Comparison of ENCODE assay signal across 19 mouse cellular contexts in the genomic region with DNA sequence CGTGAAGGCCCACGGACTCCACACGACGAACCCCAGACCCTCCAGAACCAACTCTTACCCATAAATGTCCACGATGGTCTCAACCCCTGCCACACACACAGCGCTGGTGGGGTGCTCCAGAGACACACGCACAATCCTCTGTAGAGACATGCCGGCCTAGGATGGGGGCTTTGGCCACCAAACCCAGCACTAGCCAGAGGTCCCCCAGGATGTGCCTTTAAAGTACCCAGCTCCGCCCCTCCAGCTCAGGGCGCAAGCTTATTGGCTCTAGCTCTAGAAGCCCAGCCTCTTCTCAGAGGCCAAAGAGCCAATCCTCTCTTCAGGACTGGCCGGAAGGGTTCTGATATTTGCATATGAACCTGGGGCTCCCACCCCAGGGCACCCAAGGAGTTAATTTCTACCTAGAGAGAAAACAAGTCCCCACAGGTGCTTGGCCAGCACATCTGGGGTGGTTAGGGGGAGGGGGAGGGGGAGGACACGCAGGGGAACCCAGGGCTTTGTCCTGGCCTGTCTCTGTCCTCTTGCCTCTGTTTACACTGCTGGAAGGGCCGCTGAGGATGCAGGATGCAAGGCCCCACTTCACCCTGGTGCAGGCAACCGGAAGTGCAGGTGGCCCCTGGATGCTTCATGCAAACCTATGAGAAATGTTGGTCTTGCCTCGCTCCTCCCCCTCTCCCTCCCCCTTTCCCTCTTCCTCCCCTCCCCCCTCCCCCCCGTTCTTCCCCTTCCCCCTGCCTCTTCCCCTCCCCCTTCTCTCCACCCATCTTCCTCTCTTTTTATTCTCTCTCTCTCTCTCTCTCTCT. TPM values are rescaled to one million over a fixed set of nuclear protein-coding genes. Genes with fewer than 3 reads are reported as not detected.
DNase-seq lines count a peak whose midpoint lies in the region; ATAC-seq and TF ChIP-seq lines count a peak whose summit lies in the region.
"Had no signal": no experiment of that assay in that cellular context is flagged by ENCODE, and none has a peak within 500 bp of the region (broad histone marks: within the 10 kb centered on the region; RNA-seq: fewer than 3 reads in every experiment).

A gene (minus strand): TSS at position 191 of the 803 bp plus-strand sequence.

- no peak within 1 kb of the TSS for H3K4me3 ChIP-seq in liver, embryonic 14.5 days (ENCODE audit: insufficient read depth in 1 of 2, low read depth in 2 of 2, low read length in 2 of 2)
- H3K4me3 ChIP-seq in midbrain, embryonic 14.5 days (replicated peaks; ENCODE audit: low read depth, low read length): no peak within 1 kb of the TSS
- no peak within 1 kb of the TSS for H3K4me3 ChIP-seq in hindbrain, embryonic 11.5 days (ENCODE audit: low read depth, low read length)
- H3K4me3 ChIP-seq: erythroblast, embryonic 14.5 days; hindbrain, embryonic 12.5 days; neural tube, embryonic 15.5 days had no signal

- H3K27ac ChIP-seq in liver, embryonic 14.5 days: no peak within 1 kb of the TSS
- H3K27ac ChIP-seq in midbrain, embryonic 14.5 days (replicated peaks; ENCODE audit: low read depth, low read length): no peak within 1 kb of the TSS
- H3K27ac ChIP-seq in hindbrain, embryonic 11.5 days (ENCODE audit: low read depth, low read length): no peak within 1 kb of the TSS
- H3K27ac ChIP-seq: hindbrain, embryonic 12.5 days; neural tube, embryonic 15.5 days had no signal

- no peaks in the 10 kb centered on the region for H3K9me3 ChIP-seq in liver, embryonic 14.5 days (ENCODE audit: control insufficient read depth, low read length)
- no peaks in the 10 kb centered on the region for H3K9me3 ChIP-seq in midbrain, embryonic 14.5 days (ENCODE audit: control insufficient read depth, low read length)
- H3K9me3 ChIP-seq in hindbrain, embryonic 11.5 days (ENCODE audit: control insufficient read depth, low read length): no peaks in the 10 kb centered on the region
- H3K9me3 ChIP-seq: hindbrain, embryonic 12.5 days; neural tube, embryonic 15.5 days had no signal

- TF ChIP-seq EP300 in liver, embryonic 14.5 days (IDR thresholded peaks at IDR 0.05; ENCODE audit: low read depth): no peak

- no peaks in the 10 kb centered on the region for H3K36me3 ChIP-seq in liver, embryonic 14.5 days (replicated peaks; ENCODE audit: control insufficient read depth, insufficient read depth, low read depth)
- H3K36me3 ChIP-seq in midbrain, embryonic 14.5 days (ENCODE audit: control insufficient read depth, insufficient read depth, low read length): no peaks in the 10 kb centered on the region
- H3K36me3 ChIP-seq in hindbrain, embryonic 11.5 days (ENCODE audit: control insufficient read depth, insufficient read depth, low read length): no peaks in the 10 kb centered on the region
- H3K36me3 ChIP-seq: hindbrain, embryonic 12.5 days; neural tube, embryonic 15.5 days had no signal

- no peak within 1 kb of the TSS for H3K9ac ChIP-seq in liver, embryonic 14.5 days (replicated peaks)
- no peak within 1 kb of the TSS for H3K9ac ChIP-seq in midbrain, embryonic 14.5 days (replicated peaks; ENCODE audit: low read length)
- H3K9ac ChIP-seq in hindbrain, embryonic 11.5 days (ENCODE audit: low read depth, low read length): no peak within 1 kb of the TSS
- H3K9ac ChIP-seq: hindbrain, embryonic 12.5 days; neural tube, embryonic 15.5 days had no signal

- no peak for ATAC-seq in CD4-positive, CD25-positive, alpha-beta regulatory T cell, adult 4 months
- ATAC-seq in liver, embryonic 14.5 days (ENCODE audit: insufficient read depth): peak; percentile 36; the same call in 1 of the 2 replicates
- ATAC-seq in midbrain, embryonic 14.5 days (ENCODE audit: low FRiP score, low TSS enrichment): no peak
- ATAC-seq in hindbrain, embryonic 11.5 days (ENCODE audit: low FRiP score): no peak
- ATAC-seq: intestine, postnatal 0 days; midbrain, embryonic 16.5 days had no signal

- TF ChIP-seq CTCF in liver, embryonic 14.5 days (IDR thresholded peaks at IDR 0.05; ENCODE audit: low read depth): 0 out of 2 replicates have a peak, but pooled peaks have one; percentile 10

- H3K4me2 ChIP-seq in liver, embryonic 14.5 days (ENCODE audit: low read depth): no peak within 1 kb of the TSS
- no peak within 1 kb of the TSS for H3K4me2 ChIP-seq in midbrain, embryonic 14.5 days (ENCODE audit: low read length)
- H3K4me2 ChIP-seq in hindbrain, embryonic 11.5 days (replicated peaks; ENCODE audit: low read depth, low read length): no peak within 1 kb of the TSS
- H3K4me2 ChIP-seq: hindbrain, embryonic 12.5 days; neural tube, embryonic 15.5 days had no signal

- H3K4me1 ChIP-seq in liver, embryonic 14.5 days (replicated peaks; ENCODE audit: control insufficient read depth in 2 of 2, insufficient read depth in 2 of 2, low read length in 1 of 2): peaks cover 18 to 32% of the 10 kb centered on the region in 2 experiments
- 0 out of 2 replicates have a peak, but pooled peaks cover 5% of the 10 kb centered on the region for H3K4me1 ChIP-seq in midbrain, embryonic 14.5 days (ENCODE audit: control insufficient read depth, insufficient read depth, low read length)
- no peaks in the 10 kb centered on the region; the same call in 1 of the 2 replicates for H3K4me1 ChIP-seq in hindbrain, embryonic 11.5 days (replicated peaks; ENCODE audit: control insufficient read depth, insufficient read depth, low read length)

- H3K27me3 ChIP-seq in liver, embryonic 14.5 days (ENCODE audit: control insufficient read depth, insufficient read depth, low read length): no peaks in the 10 kb centered on the region
- no peaks in the 10 kb centered on the region for H3K27me3 ChIP-seq in midbrain, embryonic 14.5 days (ENCODE audit: control insufficient read depth, insufficient read depth, low read length)
- no peaks in the 10 kb centered on the region for H3K27me3 ChIP-seq in hindbrain, embryonic 11.5 days (ENCODE audit: control insufficient read depth, insufficient read depth, low read length)

- DNase-seq in CD4-positive, CD25-positive, alpha-beta regulatory T cell, adult 2 months (ENCODE audit: low read depth, low spot score): peak; percentile 54
- peak; percentile 59 for DNase-seq in R1 (ENCODE audit: low read depth, low spot score)
- no peak for DNase-seq in liver, embryonic 14.5 days (ENCODE audit: low read depth in 3 of 3, low spot score in 3 of 3)
- DNase-seq in thymus, postnatal 10 days (ENCODE audit: low spot score in 2 of 2): peak; percentile 55 to 65
- no peak for DNase-seq in midbrain, embryonic 14.5 days
- DNase-seq in lung, postnatal 10 days: no peak
- DNase-seq in hindbrain, embryonic 11.5 days (ENCODE audit: low spot score): no peak
- DNase-seq: adrenal gland, postnatal 25 days; embryo, embryonic 11 days; gastrocnemius, postnatal 10 days; kidney, postnatal 36 days; lung, postnatal 14 days had no signal

- 60% methylated on average over 16 of the region's 16 CpGs for WGBS in liver, embryonic 14.5 days (ENCODE audit: insufficient replicate concordance)
- WGBS in midbrain, embryonic 14.5 days: 73% methylated on average over 16 of the region's 16 CpGs
- 83% methylated on average over 13 of the region's 16 CpGs for WGBS in hindbrain, embryonic 11.5 days

RNA-seq across cellular contexts. Expression of the gene that starts here (rescaled TPM):
- under 1 TPM; 0.15 to 0.32 TPM for polyA plus RNA-seq in CD4-positive, CD25-positive, alpha-beta regulatory T cell, adult 4 months (2017; shearing (Covaris generic))
- polyA plus RNA-seq in liver, embryonic 14.5 days (2012; rRNA removed): 0.11 and 0.17 TPM in 2 replicates
- polyA plus RNA-seq in liver, embryonic 14.5 days (2014; fragmentation: Nextera tagmentation; extraction: Ambion mirVana): 0.13 and 0.25 TPM in 2 replicates
- not detected in 2 replicates for polyA plus RNA-seq in midbrain, embryonic 14.5 days (2014; fragmentation: Nextera tagmentation; extraction: Ambion mirVana)
- polyA plus RNA-seq in hindbrain, embryonic 11.5 days (2014; fragmentation: Nextera tagmentation; extraction: Ambion mirVana): not detected in 2 replicates
- polyA plus RNA-seq: erythroblast, embryonic 14.5 days; heart, embryonic 14.5 days; midbrain, embryonic 16.5 days; neural tube, embryonic 15.5 days had no signal

Comparison
In these comparisons a context has a peak if more than half of its experiments do, and no peak if none do; other contexts are left out.
1. Peak in ATAC-seq in liver, embryonic 14.5 days; RNA of the gene not detected or under 1 TPM.
2. DNase-seq: peak in CD4-positive, CD25-positive, alpha-beta regulatory T cell, adult 2 months (single experiment), R1 (single experiment) and thymus, postnatal 10 days (2 of 2); none in liver, embryonic 14.5 days (0 of 3), midbrain, embryonic 14.5 days (single experiment), lung, postnatal 10 days (single experiment) and hindbrain, embryonic 11.5 days (single experiment).